Mouse (Mus musculus): Measurements from ENCODE around the gene Duoxa2. TPM values are rescaled to one million over a fixed set of nuclear protein-coding genes. Genes with fewer than 3 reads are reported as not detected.
A peak's percentile ranks its signal among the peaks of the same experiment; 100 is the strongest.
"Not testable (repeated sequence)": the region's sequence is repeated elsewhere in the genome, so short reads cannot be mapped to it uniquely, and the experiment has no call there.

The Duoxa2 gene
- polyA plus RNA-seq, 1 experiment from 2014 or later, result not detected

DNA sequence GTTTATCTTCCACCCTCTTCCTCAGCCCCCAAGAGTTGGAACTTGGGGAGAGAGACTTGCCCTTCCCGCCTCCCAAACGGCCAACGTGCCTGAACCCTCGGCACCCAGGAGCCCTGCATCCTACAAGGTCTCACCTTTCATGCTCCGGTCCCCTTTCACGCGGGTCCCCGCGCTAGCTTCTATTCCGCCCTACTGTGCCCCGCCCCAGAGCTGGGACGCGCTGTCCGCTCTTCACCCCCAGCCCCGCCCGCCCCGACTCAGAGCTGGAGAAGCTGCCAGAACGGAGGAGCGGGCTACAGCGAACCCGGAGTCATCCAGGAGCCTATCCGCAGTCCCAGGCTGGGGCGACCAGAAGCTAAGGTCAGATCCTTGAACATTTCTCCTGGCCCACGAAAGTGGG lies 14.8 kb downstream of the Duoxa2 start, which contains the start of gene Duoxa1:
Gene Duoxa1 (minus strand): TSS at position 195 of the 400 bp plus-strand sequence.
- Histone ChIP-seq H3K4me3 (peak within 1 kb of the TSS; percentile 38), H3K27me3 (ENCODE audit: low read depth, poor library complexity, severe bottlenecking) (peaks cover 82% of the 10 kb centered on the region), H3K4me1 (peaks cover 8% of the 10 kb centered on the region), H3K27ac (no peak within 1 kb of the TSS), H3K36me3 (no peaks in the 10 kb centered on the region), H3K9me3 (replicated peaks) (no peaks in the 10 kb centered on the region)
- peak; percentile 51 for DNase-seq (ENCODE audit: low spot score)
- 3% methylated on average over 24 of the region's 24 CpGs for WGBS

DNA sequence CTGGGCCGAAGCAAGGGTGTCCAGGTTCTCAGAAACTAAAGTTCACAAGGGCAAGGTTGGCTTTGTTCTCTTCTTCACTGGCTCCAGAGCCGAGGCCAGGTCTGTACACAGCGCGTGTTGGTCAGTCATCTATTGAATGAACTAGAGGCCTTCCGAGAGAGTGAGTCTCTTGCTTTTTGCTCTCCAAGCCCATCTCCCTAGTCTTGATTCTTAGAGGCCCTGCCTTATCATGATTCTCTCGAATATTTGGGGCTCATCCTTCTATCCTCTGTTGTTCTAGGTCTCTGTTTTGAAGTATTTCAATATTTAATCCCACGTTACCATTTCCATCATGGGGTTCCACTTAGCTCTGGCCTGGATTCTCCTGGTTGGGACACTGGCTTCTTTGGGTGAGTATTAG lies 16.7 kb downstream of the Duoxa2 start, which contains the start of gene Duox1:
Gene Duox1 (plus strand): TSS at position 301 of the 400 bp plus-strand sequence.
- peaks cover 67% of the 10 kb centered on the region for H3K27me3 ChIP-seq (ENCODE audit: low read depth, poor library complexity, severe bottlenecking)

DNA sequence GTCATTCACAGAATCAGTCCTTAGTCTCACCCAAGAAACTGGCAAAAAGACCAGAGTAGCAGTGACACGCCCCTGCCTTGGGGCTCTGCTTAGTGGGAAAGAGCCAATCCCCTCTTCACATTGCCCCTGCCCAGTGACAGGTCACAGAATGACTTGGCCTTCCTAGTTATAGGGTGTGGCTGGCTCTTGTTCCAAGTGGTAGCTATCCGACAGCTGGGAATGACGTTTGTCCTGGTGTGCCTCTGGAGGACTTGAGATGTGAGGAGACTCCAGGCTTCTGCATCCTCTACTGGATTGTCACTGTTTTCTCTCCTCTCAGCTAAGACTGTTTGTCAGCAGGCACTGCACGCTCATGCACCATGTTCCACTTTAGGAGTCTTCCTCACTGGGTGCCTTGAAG lies 18.7 kb downstream of the Duoxa2 start:
- Histone ChIP-seq H3K27me3 (ENCODE audit: low read depth, poor library complexity, severe bottlenecking) (peaks cover 47% of the 10 kb centered on the region), H3K4me1 (peaks cover 8% of the 10 kb centered on the region), H3K27ac (no peak overlapping the region), H3K9me3 (replicated peaks) (no peaks in the 10 kb centered on the region), H3K4me3 (no peak overlapping the region), H3K36me3 (no peaks in the 10 kb centered on the region)
- DNase-seq (ENCODE audit: low spot score), result no peak
- WGBS, result 71% methylated on average over 4 of the region's 4 CpGs

More for the DNA sequence above, 16.7 kb downstream of the Duoxa2 start, which contains the start of gene Duox1:
- Histone ChIP-seq H3K27ac (no peak within 1 kb of the TSS), H3K36me3 (no peaks in the 10 kb centered on the region), H3K9me3 (replicated peaks) (no peaks in the 10 kb centered on the region), H3K4me3 (no peak within 1 kb of the TSS), H3K4me1 (peaks cover 8% of the 10 kb centered on the region)
- WGBS, result 88% methylated on average over 7 of the region's 7 CpGs
- DNase-seq (ENCODE audit: low spot score), result no peak

DNA sequence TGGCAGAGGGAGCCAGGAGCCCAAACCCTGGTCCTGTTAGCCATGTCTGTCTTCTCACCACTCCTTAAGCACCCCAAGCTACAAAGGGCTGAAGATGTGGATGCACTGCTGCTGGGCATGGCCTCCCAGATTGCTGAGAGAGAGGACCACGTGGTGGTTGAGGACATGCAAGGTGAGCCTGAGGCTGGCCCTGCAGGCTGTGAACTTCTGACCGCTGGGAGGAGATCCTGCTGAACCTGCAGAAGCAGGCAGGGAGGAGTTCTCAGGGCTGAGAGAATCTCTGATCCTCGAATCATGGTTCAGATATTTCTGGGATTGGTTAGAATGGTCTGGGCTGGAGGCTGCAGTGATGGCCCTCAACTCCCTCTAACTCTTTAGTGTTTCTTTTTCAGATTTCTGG lies 25.3 kb downstream of the Duoxa2 start:
- DNase-seq (ENCODE audit: low spot score), result no peak
- 0 out of 2 replicates have a peak, but pooled peaks cover 4% of the 10 kb centered on the region for H3K4me1 ChIP-seq
- no peaks in the 10 kb centered on the region for H3K27me3 ChIP-seq (ENCODE audit: low read depth, poor library complexity, severe bottlenecking)
- no peaks in the 10 kb centered on the region for H3K36me3 ChIP-seq
- no peak overlapping the region for H3K4me3 ChIP-seq
- no peak overlapping the region for H3K27ac ChIP-seq
- WGBS, result 67% methylated on average over 3 of the region's 3 CpGs
- no peaks in the 10 kb centered on the region for H3K9me3 ChIP-seq (replicated peaks)

DNA sequence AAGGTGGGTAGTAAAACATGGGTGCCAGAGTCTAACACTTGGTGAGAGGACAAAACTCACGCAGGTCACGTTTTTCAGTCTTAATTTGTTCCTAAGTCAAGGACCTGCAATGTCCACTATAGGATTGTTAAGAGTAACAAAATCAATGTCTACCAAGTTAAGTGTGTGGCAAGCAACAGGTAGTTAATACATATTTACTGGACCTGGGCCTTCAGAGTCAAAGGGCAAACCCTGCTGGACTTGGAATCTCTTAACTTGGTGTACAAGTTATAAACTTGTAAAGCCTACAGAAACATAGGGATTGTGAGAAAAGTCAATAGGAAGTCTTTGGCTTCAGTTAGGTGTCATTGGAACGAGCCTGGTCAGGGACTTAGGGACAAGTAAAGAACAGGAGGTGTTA lies 25.9 kb downstream of the Duoxa2 start:
- Histone ChIP-seq H3K4me1 (0 out of 2 replicates have a peak, but pooled peaks cover 4% of the 10 kb centered on the region), H3K9me3 (replicated peaks) (no peaks in the 10 kb centered on the region), H3K27ac (no peak overlapping the region), H3K27me3 (ENCODE audit: low read depth, poor library complexity, severe bottlenecking) (no peaks in the 10 kb centered on the region), H3K4me3 (no peak overlapping the region), H3K36me3 (no peaks in the 10 kb centered on the region)
- DNase-seq (ENCODE audit: low spot score), result no peak
- 77% methylated on average over 3 of the region's 3 CpGs for WGBS

DNA sequence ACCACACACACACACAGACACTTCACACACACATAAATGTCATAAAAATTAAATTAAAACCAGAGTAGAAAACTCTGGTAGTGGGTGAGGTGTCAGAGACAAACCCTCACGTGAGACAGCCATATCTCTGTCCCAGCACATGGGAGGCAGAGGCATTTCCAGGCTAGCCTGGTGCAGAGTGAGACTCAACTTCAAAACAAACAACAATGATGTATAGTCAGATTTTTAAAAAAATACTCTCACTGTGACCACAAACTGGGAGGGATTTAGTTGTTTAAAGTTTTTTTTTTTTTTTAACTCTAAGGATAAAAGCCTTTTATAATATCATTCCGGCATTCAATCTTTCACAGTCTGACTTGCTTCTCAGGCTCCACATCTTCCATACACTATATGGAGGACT lies 26.7 kb downstream of the Duoxa2 start:
- no peak for DNase-seq (ENCODE audit: low spot score)
- Histone ChIP-seq H3K4me3 (no peak overlapping the region), H3K27ac (no peak overlapping the region), H3K9me3 (replicated peaks) (no peaks in the 10 kb centered on the region), H3K27me3 (ENCODE audit: low read depth, poor library complexity, severe bottlenecking) (no peaks in the 10 kb centered on the region), H3K36me3 (no peaks in the 10 kb centered on the region), H3K4me1 (0 out of 2 replicates have a peak, but pooled peaks cover 4% of the 10 kb centered on the region)
- 69% methylated on average over 2 of the region's 2 CpGs for WGBS

DNA sequence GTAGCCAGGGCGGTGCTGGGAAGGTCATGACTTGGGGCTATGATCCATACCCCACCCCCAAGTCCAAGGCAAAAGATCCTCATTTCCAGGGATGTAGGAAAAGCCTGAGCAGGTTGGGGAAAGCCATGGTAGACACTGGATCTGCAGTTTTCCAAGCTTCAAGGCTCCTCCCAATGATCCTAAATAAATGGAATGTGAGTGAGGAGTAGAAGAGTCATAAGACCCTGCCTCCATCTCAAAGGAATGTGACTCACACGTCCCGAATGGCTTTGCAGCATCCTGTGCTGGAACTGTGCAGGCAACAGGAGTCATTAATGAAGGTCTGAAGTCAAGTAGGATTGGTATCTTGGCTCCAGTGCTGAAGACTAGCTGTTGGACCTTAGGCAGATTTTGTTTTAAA lies 29.3 kb downstream of the Duoxa2 start:
- no peak overlapping the region for H3K4me3 ChIP-seq
- H3K9me3 ChIP-seq (replicated peaks), result no peaks in the 10 kb centered on the region
- H3K27me3 ChIP-seq (ENCODE audit: low read depth, poor library complexity, severe bottlenecking), result no peaks in the 10 kb centered on the region
- 0 out of 2 replicates have a peak, but pooled peaks cover 4% of the 10 kb centered on the region for H3K4me1 ChIP-seq
- no peaks in the 10 kb centered on the region for H3K36me3 ChIP-seq
- DNase-seq (ENCODE audit: low spot score), result no peak
- no peak overlapping the region for H3K27ac ChIP-seq
- 77% methylated on average over 3 of the region's 3 CpGs for WGBS

DNA sequence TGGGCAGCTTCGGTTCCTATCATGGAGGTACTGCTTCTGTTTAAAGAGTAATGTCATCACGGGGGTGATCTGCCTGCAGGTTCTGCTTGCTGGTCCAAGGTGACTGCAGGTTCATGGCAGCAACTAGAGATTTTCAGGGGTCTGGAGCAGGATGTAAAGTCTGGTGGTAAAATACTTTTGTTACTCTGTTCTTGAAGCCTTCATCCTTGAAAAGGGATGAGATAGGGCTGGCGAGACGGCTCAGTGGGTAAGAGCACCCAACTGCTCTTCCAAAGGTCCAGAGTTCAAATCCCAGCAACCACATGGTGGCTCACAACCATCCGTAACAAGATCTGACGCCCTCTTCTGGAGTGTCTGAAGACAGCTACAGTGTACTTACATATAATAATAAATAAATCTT lies 31.6 kb downstream of the Duoxa2 start:
- H3K27me3 ChIP-seq (ENCODE audit: low read depth, poor library complexity, severe bottlenecking); H3K4me3 ChIP-seq; H3K4me1 ChIP-seq; H3K36me3 ChIP-seq; DNase-seq (ENCODE audit: low spot score); H3K9me3 ChIP-seq (replicated peaks); H3K27ac ChIP-seq: not testable (repeated sequence)
- 88% methylated on average over 6 of the region's 6 CpGs for WGBS

DNA sequence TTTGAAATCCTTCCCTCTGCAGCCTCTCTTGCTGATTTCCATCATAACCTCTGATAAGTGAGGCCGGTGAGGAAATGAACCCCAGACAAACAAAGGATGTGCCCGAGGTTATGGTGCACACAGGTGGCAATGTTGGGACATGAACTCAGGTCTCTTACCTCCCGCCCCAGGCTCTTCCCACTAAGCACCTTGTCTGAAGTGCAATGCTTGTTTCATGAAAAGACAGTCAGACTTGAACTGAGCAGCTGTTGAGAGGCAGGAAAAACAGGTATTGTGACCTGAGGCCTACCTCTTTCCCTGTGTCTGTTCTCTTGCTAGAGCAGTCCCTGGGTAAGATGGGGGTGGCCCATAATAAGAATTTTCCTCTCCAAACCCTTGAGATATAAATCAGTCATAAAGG lies 33.5 kb downstream of the Duoxa2 start:
- 0 out of 2 replicates have a peak, but pooled peaks cover 11% of the 10 kb centered on the region for H3K27me3 ChIP-seq (ENCODE audit: low read depth, poor library complexity, severe bottlenecking)
- H3K36me3 ChIP-seq, result no peaks in the 10 kb centered on the region
- no peak overlapping the region for H3K4me3 ChIP-seq
- H3K27ac ChIP-seq, result no peak overlapping the region
- no peaks in the 10 kb centered on the region for H3K4me1 ChIP-seq
- no peaks in the 10 kb centered on the region for H3K9me3 ChIP-seq (replicated peaks)
- 88% methylated on average over 3 of the region's 3 CpGs for WGBS
- no peak for DNase-seq (ENCODE audit: low spot score)

DNA sequence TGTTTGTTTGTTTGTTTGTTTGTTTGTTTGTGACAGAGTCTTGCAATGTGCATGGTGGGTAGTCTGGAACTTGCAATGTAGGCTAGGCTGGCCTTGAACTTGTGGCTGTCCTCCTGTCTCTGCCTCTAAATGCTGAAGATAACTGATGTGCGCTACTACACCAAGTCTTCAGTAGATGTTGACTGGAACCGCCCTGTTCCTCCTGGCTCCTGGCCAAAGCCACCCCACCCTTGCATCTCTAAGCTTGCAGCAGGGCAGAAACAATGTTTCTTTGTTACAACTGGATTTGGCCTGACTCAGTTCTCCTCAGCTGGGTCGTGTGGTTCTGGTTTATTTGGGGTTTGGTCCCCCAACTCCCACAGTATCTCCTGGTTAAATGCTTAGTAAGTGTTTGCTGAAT lies 35.5 kb downstream of the Duoxa2 start:
- Histone ChIP-seq H3K36me3 (no peaks in the 10 kb centered on the region), H3K9me3 (replicated peaks) (no peaks in the 10 kb centered on the region), H3K27me3 (ENCODE audit: low read depth, poor library complexity, severe bottlenecking) (peaks cover 24% of the 10 kb centered on the region; the same call in 1 of the 2 replicates), H3K4me1 (peaks cover 3% of the 10 kb centered on the region; the same call in 1 of the 2 replicates), H3K4me3 (no peak overlapping the region), H3K27ac (no peak overlapping the region)
- WGBS, result 85% methylated on average over 3 of the region's 3 CpGs
- DNase-seq (ENCODE audit: low spot score), result no peak

DNA sequence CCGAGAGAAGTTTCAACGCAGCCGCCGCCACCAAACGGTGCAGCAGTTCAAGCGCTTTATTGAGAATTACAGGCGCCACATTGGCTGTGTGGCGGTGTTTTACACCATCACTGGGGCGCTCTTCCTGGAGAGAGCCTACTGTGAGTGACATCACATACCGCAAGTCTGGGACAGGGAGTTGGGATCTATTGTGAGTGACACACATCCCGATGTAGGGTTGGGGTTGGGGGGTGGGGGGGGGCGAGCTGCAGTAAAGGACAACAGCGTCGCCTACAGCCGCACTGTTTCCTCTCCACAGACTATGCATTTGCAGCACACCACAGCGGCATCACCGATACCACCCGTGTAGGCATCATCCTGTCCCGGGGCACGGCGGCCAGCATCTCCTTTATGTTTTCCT lies 38.6 kb downstream of the Duoxa2 start:
- 56% methylated on average over 21 of the region's 21 CpGs for WGBS
- peak overlapping the region; percentile 27 for H3K4me3 ChIP-seq

DNA sequence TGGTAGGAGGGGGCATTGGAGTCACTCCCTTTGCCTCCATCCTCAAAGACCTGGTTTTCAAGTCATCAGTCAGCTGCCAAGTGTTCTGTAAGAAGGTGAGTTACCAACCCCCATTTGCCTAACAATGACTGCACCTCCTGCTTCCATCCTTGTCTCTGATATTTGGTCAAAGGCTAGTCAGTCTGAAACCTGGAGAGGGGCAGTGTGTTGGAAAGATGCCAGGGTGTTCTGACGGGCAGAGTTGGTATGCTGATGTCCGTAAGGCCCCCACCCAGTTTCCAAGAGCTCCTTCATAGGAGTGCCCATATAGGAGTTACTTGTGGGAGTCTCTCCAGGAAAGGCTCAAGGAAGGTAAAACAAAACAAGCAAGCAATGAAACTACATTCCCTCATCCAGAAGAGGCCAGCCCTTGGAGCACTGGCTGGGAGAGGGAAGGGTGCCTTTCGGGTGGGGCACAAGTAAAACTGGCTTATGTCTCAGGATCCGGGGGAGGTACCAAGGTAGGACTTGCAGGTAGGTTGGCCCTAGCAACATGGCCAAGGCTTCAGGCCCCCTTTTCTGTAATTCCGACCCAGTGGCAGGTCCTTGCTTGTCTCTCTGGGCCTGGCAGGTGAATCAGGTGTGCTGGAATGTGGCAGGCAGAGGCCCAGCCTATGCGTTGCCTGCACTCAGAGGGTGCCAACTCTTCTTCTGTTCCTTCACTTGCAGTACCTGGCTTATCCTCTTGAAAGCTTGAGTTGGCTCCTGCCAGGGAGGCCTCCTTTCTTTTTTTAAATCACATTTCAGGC lies 46.6 kb downstream of the Duoxa2 start:
- no peaks in the 10 kb centered on the region for H3K9me3 ChIP-seq (replicated peaks)
- DNase-seq (ENCODE audit: low spot score), result peak; percentile 41
- H3K4me1 ChIP-seq, result peaks cover 24% of the 10 kb centered on the region
- 84% methylated on average over 6 of the region's 6 CpGs for WGBS
- H3K27me3 ChIP-seq (ENCODE audit: low read depth, poor library complexity, severe bottlenecking), result no peaks in the 10 kb centered on the region
- no peaks in the 10 kb centered on the region; the same call in 1 of the 2 replicates for H3K36me3 ChIP-seq
- H3K4me3 ChIP-seq, result no peak overlapping the region
- H3K27ac ChIP-seq, result no peak overlapping the region

More for the DNA sequence above, 38.6 kb downstream of the Duoxa2 start:
- no peaks in the 10 kb centered on the region for H3K36me3 ChIP-seq
- no peak overlapping the region for H3K27ac ChIP-seq
- DNase-seq (ENCODE audit: low spot score), result no peak
- H3K4me1 ChIP-seq, result peaks cover 3% of the 10 kb centered on the region; the same call in 1 of the 2 replicates
- no peaks in the 10 kb centered on the region for H3K9me3 ChIP-seq (replicated peaks)
- H3K27me3 ChIP-seq (ENCODE audit: low read depth, poor library complexity, severe bottlenecking), result peaks cover 24% of the 10 kb centered on the region; the same call in 1 of the 2 replicates

DNA sequence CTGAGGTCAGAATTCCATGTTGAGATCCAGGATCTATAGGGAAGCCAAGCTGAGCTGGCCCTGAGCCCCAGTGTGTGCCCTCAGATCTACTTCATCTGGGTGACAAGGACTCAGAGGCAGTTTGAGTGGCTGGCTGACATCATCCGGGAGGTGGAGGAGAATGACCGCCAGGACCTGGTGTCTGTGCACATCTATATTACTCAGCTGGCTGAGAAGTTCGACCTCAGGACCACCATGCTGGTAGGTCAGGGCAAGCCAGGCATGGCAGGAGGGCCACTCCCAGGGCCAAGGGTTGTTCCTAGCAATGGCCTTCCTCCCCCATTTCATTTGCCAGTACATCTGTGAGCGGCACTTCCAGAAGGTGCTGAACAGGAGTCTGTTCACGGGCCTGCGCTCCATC lies 47.5 kb downstream of the Duoxa2 start:
- H3K9me3 ChIP-seq (replicated peaks); H3K4me3 ChIP-seq; H3K36me3 ChIP-seq; H3K27ac ChIP-seq; DNase-seq (ENCODE audit: low spot score); H3K27me3 ChIP-seq (ENCODE audit: low read depth, poor library complexity, severe bottlenecking): not testable (repeated sequence)
- 88% methylated on average over 6 of the region's 6 CpGs for WGBS
- peaks cover 24% of the 10 kb centered on the region for H3K4me1 ChIP-seq

All from limb, embryonic 10.5 days (tissue).